Mouse (Mus musculus) urinary bladder, adult 2 months (tissue): ENCODE measurements around the gene Cym. TPM values are rescaled to one million over a fixed set of nuclear protein-coding genes. Genes with fewer than 3 reads are reported as not detected.
A peak's percentile ranks its signal among the peaks of the same experiment; 100 is the strongest.

ENCODE experiments used
- DNase-seq: peaks from one replicate; pipeline ENCODE4 v3.0.0; 2022; ENCODE audit warnings: low spot score
- polyA plus RNA-seq: library from polyadenylated mRNA; depleted of rRNA; stranded (reverse); fragments of >200 nt; gene quantifications from 2 replicates; pipeline ENCODE4 v1.2.3, GENCODE M21; 2012; rRNA removed

The Cym gene
- 0.07 TPM in 1 of 2 replicates, not detected in the other for polyA plus RNA-seq

- DNase-seq: no peak
Measured at GRCm38 (mm10) chr3:107221608-107222007, at the start of gene Cym. Gene Cym, minus strand, starts transcription at chr3:107221732.

- no peak for DNase-seq
Measured at GRCm38 (mm10) chr3:107266814-107267345, 45.3 kb upstream of the Cym start.

- no peak for DNase-seq
Measured at GRCm38 (mm10) chr3:107261851-107262165, 40.3 kb upstream of the Cym start.

GRCm38 (mm10) chr3:107260956-107261850 lies 39.7 kb upstream of the Cym start:
- no peak for DNase-seq

DNA sequence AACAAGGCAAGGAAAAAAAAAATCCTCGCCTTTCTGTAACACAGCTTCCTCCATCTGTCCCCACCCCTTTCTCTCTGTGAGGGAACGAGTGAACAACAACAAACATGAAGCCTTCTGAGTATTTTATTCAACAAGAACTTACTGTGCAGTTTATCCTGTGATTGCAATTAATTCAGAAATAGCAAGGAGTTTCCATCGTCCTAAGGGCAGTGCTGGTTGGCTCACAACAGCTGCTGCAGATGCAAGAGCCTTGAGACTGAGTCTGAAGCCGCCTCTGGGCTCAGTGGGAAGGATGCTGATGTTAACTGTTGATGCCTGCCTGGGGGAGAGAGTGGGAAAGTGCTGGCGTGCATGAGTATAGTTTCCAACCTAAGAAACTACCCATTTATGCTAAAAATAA lies 36.4 kb upstream of the Cym start:
- no peak for DNase-seq

- DNase-seq: no peak
Measured at GRCm38 (mm10) chr3:107256724-107257123, 35.2 kb upstream of the Cym start.

DNA sequence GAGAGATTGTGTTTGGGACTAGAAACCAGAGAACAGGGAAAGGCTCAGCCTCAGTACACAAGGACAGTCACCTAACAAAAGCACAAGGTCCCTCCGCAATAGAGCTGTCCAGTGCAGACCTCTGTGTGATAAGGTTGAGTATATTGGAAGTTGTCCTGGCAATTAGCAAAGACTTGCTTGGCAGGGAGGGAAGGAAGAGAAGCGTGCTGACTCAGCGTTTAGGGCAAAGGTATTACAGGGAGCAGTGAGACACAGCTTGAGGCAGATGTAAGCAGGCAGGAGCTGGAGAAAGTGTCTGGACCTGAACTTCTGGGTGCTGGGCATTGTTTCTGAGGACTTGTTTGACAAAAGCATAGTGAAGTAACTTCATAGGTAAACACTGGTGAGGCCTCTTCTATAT lies 34.5 kb upstream of the Cym start:
- DNase-seq: no peak

DNA sequence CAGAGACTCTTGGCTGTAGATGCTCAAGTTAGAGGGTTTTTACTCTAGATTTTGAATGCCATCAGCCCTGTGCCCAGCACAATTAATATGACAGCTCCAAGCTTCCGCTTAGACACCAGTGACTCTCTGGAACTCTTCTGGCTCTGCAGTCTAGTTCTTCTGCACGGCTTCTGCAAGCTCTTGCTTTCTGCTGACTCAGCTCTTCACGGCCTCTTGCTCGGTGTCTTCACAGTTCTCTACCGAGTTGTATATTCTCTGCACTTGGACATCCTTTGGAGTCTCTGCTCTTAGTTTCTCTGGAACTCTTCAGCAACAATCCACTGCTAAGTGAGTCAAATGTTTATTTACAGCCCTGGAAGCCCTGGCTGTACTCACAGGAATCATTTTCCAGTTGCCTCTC lies 32.4 kb upstream of the Cym start:
- DNase-seq: no peak

GRCm38 (mm10) chr3:107252035-107252434 lies 30.5 kb upstream of the Cym start:
- no peak for DNase-seq

GRCm38 (mm10) chr3:107250320-107250719 lies 28.8 kb upstream of the Cym start:
- DNase-seq: no peak

- no peak for DNase-seq
Measured at GRCm38 (mm10) chr3:107249042-107249441, 27.5 kb upstream of the Cym start.

GRCm38 (mm10) chr3:107246876-107247275 lies 25.3 kb upstream of the Cym start:
- DNase-seq: no peak

DNA sequence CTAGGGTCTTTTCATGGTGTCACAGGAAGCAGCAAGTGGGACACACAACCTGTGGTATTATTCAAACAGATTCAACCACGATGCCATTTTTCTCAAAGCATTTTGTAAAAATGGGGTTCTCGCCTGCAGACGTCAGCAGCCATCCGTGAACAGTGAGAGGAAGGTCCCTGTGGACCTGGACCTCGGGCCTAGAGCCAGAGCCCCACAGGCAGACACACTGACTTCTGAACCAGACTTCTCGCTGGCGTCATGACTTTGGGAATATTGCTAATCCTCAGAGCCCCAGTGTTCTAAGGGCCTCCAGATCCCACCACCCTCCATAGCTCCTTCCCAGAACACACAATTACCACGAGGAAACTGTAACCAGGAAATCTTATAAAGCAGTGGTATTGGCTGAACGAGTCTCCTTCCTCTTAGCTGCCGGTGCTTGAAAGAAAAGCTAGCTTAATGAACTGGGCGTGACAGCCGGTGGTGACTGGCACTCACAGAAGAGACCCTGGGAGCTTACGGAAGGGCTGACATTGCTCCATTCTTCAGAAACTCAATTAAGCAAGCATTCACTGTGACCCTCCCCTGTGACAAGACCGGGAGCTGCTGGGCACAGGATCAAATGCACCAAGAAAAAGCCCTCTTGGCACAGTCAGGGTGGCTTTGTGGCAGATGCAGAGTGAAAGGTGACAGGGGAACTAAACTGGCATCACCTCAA lies 20.0 kb upstream of the Cym start:
- DNase-seq: no peak

GRCm38 (mm10) chr3:107239607-107240006 lies 18.1 kb upstream of the Cym start, which contains the start of gene Prok1:
Gene Prok1, minus strand, starts transcription at chr3:107239707.
- no peak for DNase-seq

DNA sequence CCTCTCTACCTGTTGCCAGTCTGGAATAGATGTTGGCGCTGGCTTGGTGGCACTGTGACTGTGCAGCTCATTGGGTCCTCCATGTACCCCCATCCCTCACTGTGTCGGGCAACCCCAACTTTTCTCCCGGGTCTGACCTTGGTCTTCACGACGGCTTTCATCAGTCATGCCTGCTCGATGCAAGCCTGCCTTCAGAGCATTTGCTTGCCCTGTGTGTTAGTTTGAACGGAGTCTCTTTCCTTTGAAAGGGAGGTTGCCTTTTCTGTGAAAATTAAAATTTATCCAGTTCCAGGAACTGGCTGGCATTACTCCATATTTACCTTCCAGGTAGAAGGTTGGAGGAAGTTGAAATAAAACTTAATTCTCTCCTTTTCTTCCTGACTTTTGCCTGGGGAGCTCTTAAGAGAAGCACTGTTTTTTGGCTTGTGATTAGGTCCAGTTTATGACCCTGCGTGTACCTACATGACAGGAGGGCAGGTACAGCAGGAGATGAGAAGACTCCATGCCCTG lies 17.0 kb upstream of the Cym start:
- no peak for DNase-seq

GRCm38 (mm10) chr3:107238051-107238450 lies 16.5 kb upstream of the Cym start:
- no peak for DNase-seq

DNA sequence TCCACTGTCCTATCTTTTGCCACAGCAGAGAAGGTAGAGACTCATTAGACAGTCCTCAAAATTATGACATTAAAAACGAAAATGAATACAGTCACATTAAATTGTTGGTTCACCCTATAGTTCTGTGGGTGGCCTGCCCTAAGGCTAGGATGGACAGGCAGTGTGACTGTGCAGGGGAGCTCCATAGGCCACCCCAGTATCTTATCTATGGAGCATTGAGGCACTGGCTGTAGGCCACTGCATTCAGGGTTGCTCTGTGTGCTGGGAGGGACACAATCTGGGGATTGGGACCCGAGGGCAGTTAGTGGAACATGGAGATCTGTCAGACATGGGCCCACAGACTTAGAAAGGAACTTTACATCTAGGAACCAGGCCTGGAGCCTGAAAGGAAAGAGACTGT lies 12.4 kb upstream of the Cym start:
- no peak for DNase-seq

GRCm38 (mm10) chr3:107233351-107233813 lies 11.8 kb upstream of the Cym start:
- peak; percentile 58 for DNase-seq

GRCm38 (mm10) chr3:107231202-107231601 lies 9.7 kb upstream of the Cym start:
- no peak for DNase-seq

DNA sequence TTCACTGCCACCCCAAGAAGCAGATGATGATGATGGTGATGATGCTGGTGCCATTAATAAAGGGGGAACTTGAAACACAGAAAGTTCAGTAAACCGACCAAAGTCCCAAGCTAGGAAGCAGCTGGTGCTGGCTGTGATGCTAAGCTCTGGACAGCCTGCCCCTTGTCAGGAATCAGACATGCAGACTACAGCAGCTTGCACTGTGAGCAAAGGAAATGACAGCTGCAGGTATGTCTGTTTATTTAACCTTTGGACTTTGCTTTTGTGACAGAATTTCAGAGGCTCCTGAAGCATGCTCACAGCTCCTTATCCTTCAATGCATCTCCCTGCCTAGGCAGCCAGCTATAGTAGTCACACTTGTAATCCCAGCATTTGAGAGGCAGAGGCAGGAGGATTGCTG lies 9.0 kb upstream of the Cym start, which contains the start of gene A630076J17Rik:
Gene A630076J17Rik, plus strand, starts transcription at position 88 of the 400 bp plus-strand sequence.
- no peak for DNase-seq

DNA sequence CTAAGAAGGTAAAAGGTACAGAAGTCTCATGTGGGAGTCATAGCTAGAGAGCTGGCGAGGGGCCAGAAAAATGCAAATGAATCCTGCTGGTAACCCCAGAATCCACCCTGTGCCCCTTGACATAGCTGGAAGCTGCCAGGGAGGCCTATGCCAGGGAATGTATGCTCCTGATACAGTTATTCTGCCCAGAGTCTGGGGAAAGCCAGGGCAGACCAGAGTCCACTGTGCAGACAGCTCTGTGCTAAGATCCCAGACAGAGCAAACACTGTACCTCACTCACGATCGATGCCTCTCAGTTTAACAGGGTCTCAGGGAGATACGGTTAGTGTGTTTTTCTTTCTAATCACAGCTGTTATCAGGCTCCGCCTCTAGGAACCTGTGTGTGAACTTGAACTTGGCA lies 8.3 kb upstream of the Cym start:
- DNase-seq: no peak

- no peak for DNase-seq
Measured at GRCm38 (mm10) chr3:107229221-107229620, 7.7 kb upstream of the Cym start.
